Mouse (Mus musculus) midbrain, embryonic 11.5 days (tissue): ENCODE measurements around the gene Ptprm. TPM values are rescaled to one million over a fixed set of nuclear protein-coding genes. Genes with fewer than 3 reads are reported as not detected.
A peak's percentile ranks its signal among the peaks of the same experiment; 100 is the strongest.

Experiments
- ATAC-seq: fragments of 200-750 bp; cut with Nextera tagmentation; 2 replicates; pipeline ENCODE4 v1.8.0; 2017; ENCODE audit warnings: moderate TSS enrichment, moderate library complexity; ENCODE audit not compliant: low FRiP score
- DNase-seq: peaks from one replicate; pipeline ENCODE4 v3.0.0; 2015; ENCODE audit warnings: low spot score; ENCODE audit errors: missing footprints
- H3K27ac ChIP-seq: fragments of 300-500 bp; sonication (generic); 2 replicates; pipeline ENCODE4 v1.5.1; 2014; ENCODE audit warnings: low read depth, low read length
- H3K27me3 ChIP-seq: fragments of 300-500 bp; sonication (generic); 2 replicates; pipeline ENCODE4 v1.6.1; 2014; ENCODE audit warnings: mild to moderate bottlenecking, low read length, moderate library complexity, mixed read lengths; ENCODE audit not compliant: control insufficient read depth, insufficient read depth
- H3K36me3 ChIP-seq: fragments of 300-500 bp; sonication (generic); 2 replicates; pipeline ENCODE4 v1.6.1; 2014; ENCODE audit warnings: mild to moderate bottlenecking, low read length, moderate library complexity, mixed read lengths; ENCODE audit not compliant: control insufficient read depth, insufficient read depth
- H3K4me1 ChIP-seq: fragments of 300-500 bp; sonication (generic); 2 replicates; pipeline ENCODE4 v1.6.1; 2014; ENCODE audit warnings: low read length; ENCODE audit not compliant: control insufficient read depth, insufficient read depth
- H3K4me2 ChIP-seq: fragments of 300-500 bp; sonication (generic); 2 replicates; pipeline ENCODE4 v1.6.1; 2014; ENCODE audit warnings: mild to moderate bottlenecking, moderate library complexity
- H3K4me3 ChIP-seq: fragments of 300-500 bp; sonication (generic); 2 replicates; pipeline ENCODE4 v1.5.1; 2014; ENCODE audit warnings: low read depth, low read length
- H3K9ac ChIP-seq: fragments of 300-500 bp; sonication (generic); 2 replicates; pipeline ENCODE4 v1.6.1; 2014; ENCODE audit warnings: low read length
- H3K9me3 ChIP-seq: fragments of 300-500 bp; sonication (generic); 2 replicates; pipeline ENCODE4 v1.6.1; 2016; ENCODE audit warnings: low read length; ENCODE audit not compliant: control insufficient read depth
- WGBS: fragments of 180-500 bp; shearing (Covaris S2); extraction: QIAGEN DNeasy Blood & Tissue Kit; methylation state at CpG from one replicate; pipeline ENCODE4 v1.1.7; 2014; 5-methylcytosine and 5-hydroxymethylcytosine counted together
- polyA plus RNA-seq: library from polyadenylated mRNA; unstranded; fragments of >200 nt; fragmentation: Nextera tagmentation; extraction: Ambion mirVana; gene quantifications from 2 replicates; pipeline ENCODE4 v1.2.1, GENCODE M21; 2014

The Ptprm gene
- polyA plus RNA-seq, 1 experiment from 2014 or later: 8.9 TPM

GRCm38 (mm10) chr17:66943539-66943938, 410.7 kb downstream of the Ptprm start:
- DNase-seq: no peak
- H3K4me3 ChIP-seq: no peak overlapping the region
- H3K27ac ChIP-seq: no peak overlapping the region
- no peaks in the 10 kb centered on the region for H3K9me3 ChIP-seq
- no peaks in the 10 kb centered on the region for H3K36me3 ChIP-seq
- no peaks in the 10 kb centered on the region for H3K27me3 ChIP-seq
- ATAC-seq: no peak
- no peak overlapping the region for H3K4me2 ChIP-seq
- no peak overlapping the region for H3K9ac ChIP-seq
- H3K4me1 ChIP-seq: no peaks in the 10 kb centered on the region
- 92% methylated on average over 9 of the region's 9 CpGs for WGBS

GRCm38 (mm10) chr17:66925611-66926010, 428.6 kb downstream of the Ptprm start:
- Histone ChIP-seq H3K27ac (no peak overlapping the region), H3K36me3 (no peaks in the 10 kb centered on the region), H3K4me1 (no peaks in the 10 kb centered on the region), H3K4me2 (no peak overlapping the region), H3K9me3 (no peaks in the 10 kb centered on the region), H3K4me3 (no peak overlapping the region), H3K9ac (no peak overlapping the region), H3K27me3 (no peaks in the 10 kb centered on the region)
- WGBS: 87% methylated on average over 5 of the region's 5 CpGs
- DNase-seq (no peak), ATAC-seq (no peak)

- no peaks in the 10 kb centered on the region for H3K36me3 ChIP-seq
- ATAC-seq (no peak), DNase-seq (no peak)
- no peak overlapping the region for H3K27ac ChIP-seq
- no peaks in the 10 kb centered on the region for H3K4me1 ChIP-seq
- no peak overlapping the region for H3K4me3 ChIP-seq
- no peak overlapping the region for H3K9ac ChIP-seq
- 20% methylated on average over 6 of the region's 6 CpGs for WGBS
- H3K27me3 ChIP-seq: no peaks in the 10 kb centered on the region
- no peak overlapping the region for H3K4me2 ChIP-seq
- H3K9me3 ChIP-seq: no peaks in the 10 kb centered on the region
Observed at GRCm38 (mm10) chr17:66914696-66915095, 439.6 kb downstream of the Ptprm start.

GRCm38 (mm10) chr17:66912533-66912932, 441.7 kb downstream of the Ptprm start:
- DNase-seq (peak; percentile 82), ATAC-seq (no peak)
- Histone ChIP-seq H3K9me3 (no peaks in the 10 kb centered on the region), H3K9ac (no peak overlapping the region), H3K27ac (no peak overlapping the region), H3K27me3 (no peaks in the 10 kb centered on the region), H3K36me3 (no peaks in the 10 kb centered on the region), H3K4me1 (no peaks in the 10 kb centered on the region), H3K4me2 (no peak overlapping the region), H3K4me3 (no peak overlapping the region)
- 83% methylated on average over 6 of the region's 6 CpGs for WGBS

- no peaks in the 10 kb centered on the region for H3K27me3 ChIP-seq
- peak; percentile 79 for DNase-seq
Observed at GRCm38 (mm10) chr17:66912120-66912519, 442.1 kb downstream of the Ptprm start.

GRCm38 (mm10) chr17:66909901-66910300, 444.4 kb downstream of the Ptprm start:
- no peak overlapping the region for H3K4me3 ChIP-seq
- no peak for DNase-seq
- H3K4me2 ChIP-seq: no peak overlapping the region
- H3K36me3 ChIP-seq: no peaks in the 10 kb centered on the region
- H3K27ac ChIP-seq: no peak overlapping the region
- H3K27me3 ChIP-seq: no peaks in the 10 kb centered on the region
- no peak for ATAC-seq
- H3K4me1 ChIP-seq: no peaks in the 10 kb centered on the region
- H3K9ac ChIP-seq: no peak overlapping the region
- H3K9me3 ChIP-seq: no peaks in the 10 kb centered on the region
- WGBS: 78% methylated on average over 4 of the region's 4 CpGs

More at GRCm38 (mm10) chr17:66912120-66912519, 442.1 kb downstream of the Ptprm start:
- H3K36me3 ChIP-seq: no peaks in the 10 kb centered on the region
- no peak overlapping the region for H3K4me3 ChIP-seq
- no peak overlapping the region for H3K27ac ChIP-seq
- no peak overlapping the region for H3K4me2 ChIP-seq
- no peaks in the 10 kb centered on the region for H3K4me1 ChIP-seq
- H3K9ac ChIP-seq: no peak overlapping the region
- no peaks in the 10 kb centered on the region for H3K9me3 ChIP-seq
- 87% methylated on average over 11 of the region's 11 CpGs for whole genome bisulfite sequencing
- ATAC-seq: no peak

- no peak overlapping the region for H3K4me2 ChIP-seq
- H3K9me3 ChIP-seq: no peaks in the 10 kb centered on the region
- no peak for DNase-seq
- H3K27ac ChIP-seq: no peak overlapping the region
- H3K9ac ChIP-seq: no peak overlapping the region
- H3K4me1 ChIP-seq: no peaks in the 10 kb centered on the region
- no peak overlapping the region for H3K4me3 ChIP-seq
- no peaks in the 10 kb centered on the region for H3K27me3 ChIP-seq
- ATAC-seq: no peak
- H3K36me3 ChIP-seq: no peaks in the 10 kb centered on the region
- WGBS: 92% methylated on average over 6 of the region's 6 CpGs
Observed at GRCm38 (mm10) chr17:66908921-66909320, 445.3 kb downstream of the Ptprm start.

GRCm38 (mm10) chr17:66894181-66894580, 460.1 kb downstream of the Ptprm start:
- Histone ChIP-seq H3K27ac (no peak overlapping the region), H3K9ac (no peak overlapping the region), H3K4me3 (no peak overlapping the region), H3K27me3 (no peaks in the 10 kb centered on the region), H3K4me1 (peaks cover 3% of the 10 kb centered on the region; the same call in 1 of the 2 replicates), H3K9me3 (no peaks in the 10 kb centered on the region), H3K4me2 (no peak overlapping the region), H3K36me3 (no peaks in the 10 kb centered on the region)
- DNase-seq (peak; percentile 54), ATAC-seq (no peak)
- WGBS: 63% methylated on average over 1 of the region's 1 CpGs

GRCm38 (mm10) chr17:66891916-66892315, 462.3 kb downstream of the Ptprm start:
- H3K27ac ChIP-seq: no peak overlapping the region
- no peak overlapping the region for H3K4me2 ChIP-seq
- peaks cover 3% of the 10 kb centered on the region; the same call in 1 of the 2 replicates for H3K4me1 ChIP-seq
- H3K36me3 ChIP-seq: no peaks in the 10 kb centered on the region
- 93% methylated on average over 6 of the region's 6 CpGs for WGBS
- no peaks in the 10 kb centered on the region for H3K9me3 ChIP-seq
- ATAC-seq (no peak), DNase-seq (peak; percentile 44)
- H3K27me3 ChIP-seq: no peaks in the 10 kb centered on the region
- no peak overlapping the region for H3K4me3 ChIP-seq
- H3K9ac ChIP-seq: no peak overlapping the region
